Comparison of ENCODE assay signal across 13 mouse cellular contexts in the genomic region with DNA sequence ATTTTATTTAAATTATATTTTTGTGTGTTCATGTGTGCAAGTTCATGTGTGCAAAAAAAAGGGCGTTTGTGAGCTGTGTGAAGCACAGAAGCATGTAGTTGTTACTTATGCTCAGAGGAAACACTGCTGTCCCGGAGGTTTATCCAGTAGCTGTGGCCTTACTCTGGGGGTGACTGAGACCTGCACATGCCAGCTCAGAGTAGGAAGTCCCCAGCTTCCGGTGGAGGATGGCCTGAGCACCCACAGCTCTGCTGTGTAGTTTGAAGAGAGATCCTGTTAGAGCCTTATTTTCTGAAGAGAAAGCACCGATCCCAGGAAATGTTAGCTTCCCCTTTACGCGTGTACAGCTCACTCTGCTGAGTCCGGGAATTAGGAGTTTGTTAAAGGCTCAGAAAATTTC. TPM values are rescaled to one million over a fixed set of nuclear protein-coding genes. Genes with fewer than 3 reads are reported as not detected.
DNase-seq lines count a peak whose midpoint lies in the region; ATAC-seq lines count a peak whose summit lies in the region.
"Had no signal": no experiment of that assay in that cellular context is flagged by ENCODE, and none has a peak within 500 bp of the region (broad histone marks: within the 10 kb centered on the region; RNA-seq: fewer than 3 reads in every experiment).

No protein-coding gene starts in this region.

- peaks cover 5% of the 10 kb centered on the region for H3K27me3 ChIP-seq in lung, embryonic 16.5 days (ENCODE audit: control insufficient read depth, insufficient read depth, low read depth, low read length)
- H3K27me3 ChIP-seq in intestine, embryonic 16.5 days (replicated peaks; ENCODE audit: control insufficient read depth, insufficient read depth, low read length), result no peaks in the 10 kb centered on the region

- H3K36me3 ChIP-seq in lung, embryonic 16.5 days (ENCODE audit: control insufficient read depth, insufficient read depth, low read length), result peaks cover 5% of the 10 kb centered on the region; the same call in 1 of the 2 replicates
- H3K36me3 ChIP-seq in intestine, embryonic 16.5 days (ENCODE audit: control insufficient read depth, insufficient read depth, low read length), result no peaks in the 10 kb centered on the region

- peak overlapping the region; percentile 31; the same call in 1 of the 2 replicates for H3K27ac ChIP-seq in lung, embryonic 16.5 days (ENCODE audit: low read length)
- no peak overlapping the region for H3K27ac ChIP-seq in intestine, embryonic 16.5 days (ENCODE audit: low read length)

- no peak for ATAC-seq in lung, embryonic 16.5 days (ENCODE audit: low read depth)
- ATAC-seq in common myeloid progenitor, adult 5-6 weeks (replicated peaks; ENCODE audit: low read depth, poor library complexity, severe bottlenecking), result peak; percentile 92
- ATAC-seq in intestine, embryonic 16.5 days, result no peak
- ATAC-seq: intestine, postnatal 0 days had no signal

- peak; percentile 94 for DNase-seq in heart, adult 11 months
- no peak for DNase-seq in heart, postnatal 36 days
- DNase-seq in lung, postnatal 25 days (ENCODE audit: low spot score), result no peak
- peak; percentile 11 for DNase-seq in thymus, postnatal 25 days
- DNase-seq in layer of hippocampus, postnatal 14 days (ENCODE audit: low spot score in 2 of 2), result no peak
- DNase-seq: B cell, adult 2 months; lung, postnatal 14 days had no signal

- H3K4me3 ChIP-seq in lung, embryonic 16.5 days (ENCODE audit: low read length), result no peak overlapping the region
- H3K4me3 ChIP-seq in intestine, embryonic 16.5 days (ENCODE audit: low read length), result no peak overlapping the region
- H3K4me3 ChIP-seq: erythroblast, embryonic 14.5 days had no signal

- no peak overlapping the region for H3K9ac ChIP-seq in lung, embryonic 16.5 days (ENCODE audit: low read length)
- no peak overlapping the region for H3K9ac ChIP-seq in intestine, embryonic 16.5 days (ENCODE audit: low read depth, low read length)

- peaks cover 23% of the 10 kb centered on the region for H3K4me1 ChIP-seq in lung, embryonic 16.5 days (replicated peaks; ENCODE audit: control insufficient read depth, insufficient read depth, low read length)
- peaks cover 15% of the 10 kb centered on the region for H3K4me1 ChIP-seq in intestine, embryonic 16.5 days (ENCODE audit: control insufficient read depth, insufficient read depth, low read length)

- intact Hi-C loops in heart, postnatal 36 days (cut with DNase I), result loop anchor here (2.0 kb wide), 1 partner anchor 14 kb away; no protein-coding TSS in a partner anchor

- no peak overlapping the region for H3K4me2 ChIP-seq in lung, embryonic 16.5 days (ENCODE audit: low read depth, low read length)
- H3K4me2 ChIP-seq in intestine, embryonic 16.5 days (ENCODE audit: low read depth, low read length), result no peak overlapping the region

- peaks cover 2% of the 10 kb centered on the region; the same call in 1 of the 2 replicates for H3K9me3 ChIP-seq in lung, embryonic 16.5 days (ENCODE audit: control insufficient read depth, low read length)
- no peaks in the 10 kb centered on the region for H3K9me3 ChIP-seq in intestine, embryonic 16.5 days (ENCODE audit: control insufficient read depth, low read length)

- WGBS in lung, embryonic 16.5 days, result 60% methylated on average over 7 of the region's 7 CpGs
- 75% methylated on average over 7 of the region's 7 CpGs for WGBS in intestine, embryonic 16.5 days

RNA-seq across cellular contexts. Expression of gene Nid2, which starts 20.1 kb away (rescaled TPM):
- 10 to 100 TPM; 35.0 to 36.3 TPM for total RNA-seq in heart, postnatal 36 days (2021)
- 107 and 114 TPM in 2 replicates for polyA plus RNA-seq in lung, embryonic 16.5 days (2015; fragmentation: Nextera tagmentation; extraction: Ambion mirVana)
- 0.82 and 1.2 TPM in 2 replicates for total RNA-seq in common myeloid progenitor, adult 5-6 weeks (2017)
- 10 to 100 TPM in 1 of 2 experiments, 1 to 10 TPM in 1; 8.6 to 17.2 TPM for total RNA-seq in layer of hippocampus, postnatal 14 days (2021)
- polyA plus RNA-seq in intestine, embryonic 16.5 days (2015; fragmentation: Nextera tagmentation; extraction: Ambion mirVana), result 63.8 and 68.6 TPM in 2 replicates
- total RNA-seq: neutrophil, adult 5-6 weeks had no signal

RNA-seq across cellular contexts. Expression of gene Rtraf, which starts 52.5 kb away (rescaled TPM):
- total RNA-seq in heart, postnatal 36 days (2021), result 10 to 100 TPM; 71.0 to 75.8 TPM
- polyA plus RNA-seq in lung, embryonic 16.5 days (2015; fragmentation: Nextera tagmentation; extraction: Ambion mirVana), result 180 and 193 TPM in 2 replicates
- total RNA-seq in common myeloid progenitor, adult 5-6 weeks (2017), result 194 and 230 TPM in 2 replicates
- 10 to 100 TPM; 55.6 to 59.1 TPM for total RNA-seq in layer of hippocampus, postnatal 14 days (2021)
- 177 and 188 TPM in 2 replicates for polyA plus RNA-seq in intestine, embryonic 16.5 days (2015; fragmentation: Nextera tagmentation; extraction: Ambion mirVana)

Comparison
In these comparisons a context has a peak if more than half of its experiments do, and no peak if none do; other contexts are left out.
1. DNase-seq: peak in heart, adult 11 months (single experiment) and thymus, postnatal 25 days (single experiment); none in heart, postnatal 36 days (0 of 2), lung, postnatal 25 days (single experiment) and layer of hippocampus, postnatal 14 days (0 of 2).